Mouse (Mus musculus): ENCODE results near the gene Olfr1316.

The Olfr1316 gene

GRCm38 (mm10) chr2:112134877-112135276 lies at the start of gene Olfr1316:
TSS of gene Olfr1316 (minus strand) at chr2:112134977.
- DNase-seq (ENCODE audit: low spot score), result no peak

- DNase-seq (ENCODE audit: low spot score), result no peak
These were observed 19.1 kb upstream of the Olfr1316 start, which contains the start of gene Olfr1318 for GRCm38 (mm10) chr2:112153898-112154297. TSS of gene Olfr1318 (plus strand) at chr2:112154198.

GRCm38 (mm10) chr2:112140029-112140428 lies 5.3 kb upstream of the Olfr1316 start, which contains the start of gene Olfr1317:
TSS of gene Olfr1317 (plus strand) at chr2:112140329.
- no peak for DNase-seq (ENCODE audit: low spot score)

GRCm38 (mm10) chr2:112115340-112115739 lies 19.4 kb downstream of the Olfr1316 start, which contains the start of gene Olfr1315-ps1:
TSS of gene Olfr1315-ps1 (minus strand) at chr2:112115440.
- DNase-seq (ENCODE audit: low spot score), result no peak

- DNase-seq (ENCODE audit: low spot score), result no peak
These were observed 38.1 kb downstream of the Olfr1316 start, which contains the start of gene Olfr1314 for GRCm38 (mm10) chr2:112096681-112097080. TSS of gene Olfr1314 (minus strand) at chr2:112096781.

GRCm38 (mm10) chr2:112077743-112078142 lies 57.0 kb downstream of the Olfr1316 start, which contains the start of gene Olfr1313:
TSS of gene Olfr1313 (minus strand) at chr2:112077843.
- no peak for DNase-seq (ENCODE audit: low spot score)

All from ovary, postnatal 36 days (tissue).